Mouse (Mus musculus) liver, embryonic 11.5 days (tissue): ENCODE results near the gene Fam227b. TPM values are rescaled to one million over a fixed set of nuclear protein-coding genes. Genes with fewer than 3 reads are reported as not detected.

ENCODE experiments used
- ATAC-seq: fragments of 200-750 bp; cut with Nextera tagmentation; replicated peaks from 2 replicates; pipeline ENCODE4 v1.8.0; 2017; ENCODE audit warnings: moderate number of reproducible peaks, mild to moderate bottlenecking, moderate TSS enrichment, moderate library complexity; ENCODE audit not compliant: low FRiP score
- DNase-seq: peaks from one replicate; pipeline ENCODE4 v3.0.0-alpha.2; 2017; ENCODE audit warnings: low spot score
- H3K27ac ChIP-seq: fragments of 300-500 bp; sonication (generic); 2 replicates; pipeline ENCODE4 v1.5.1; 2014; ENCODE audit warnings: mild to moderate bottlenecking, low read depth, low read length, control low read depth
- H3K27me3 ChIP-seq: fragments of 300-500 bp; sonication (generic); replicated peaks from 2 replicates; pipeline ENCODE4 v1.6.1; 2014; ENCODE audit warnings: low read length, mixed read lengths; ENCODE audit not compliant: control insufficient read depth, insufficient read depth
- H3K36me3 ChIP-seq: fragments of 300-500 bp; sonication (generic); 2 replicates; pipeline ENCODE4 v1.6.1; 2014; ENCODE audit warnings: mild to moderate bottlenecking, low read length, moderate library complexity, mixed read lengths; ENCODE audit not compliant: control insufficient read depth, insufficient read depth
- H3K4me1 ChIP-seq: fragments of 300-500 bp; sonication (generic); replicated peaks from 2 replicates; pipeline ENCODE4 v1.6.1; 2014; ENCODE audit warnings: low read length, mixed read lengths; ENCODE audit not compliant: control insufficient read depth, insufficient read depth
- H3K4me2 ChIP-seq: fragments of 300-500 bp; sonication (generic); 2 replicates; pipeline ENCODE4 v1.6.1; 2014; ENCODE audit warnings: mild to moderate bottlenecking, control low read depth, moderate library complexity
- H3K4me3 ChIP-seq: fragments of 300-500 bp; sonication (generic); 2 replicates; pipeline ENCODE4 v1.5.1; 2014; ENCODE audit warnings: low read depth, low read length, control low read depth
- H3K9ac ChIP-seq: fragments of 300-500 bp; sonication (generic); 2 replicates; pipeline ENCODE4 v1.6.1; 2014; ENCODE audit warnings: low read depth, low read length, control low read depth
- H3K9me3 ChIP-seq: fragments of 300-500 bp; sonication (generic); 2 replicates; pipeline ENCODE4 v1.6.1; 2016; ENCODE audit warnings: low read length, inconsistent platforms, mixed read lengths; ENCODE audit not compliant: control insufficient read depth
- WGBS: fragments of 180-500 bp; shearing (Covaris S2); extraction: QIAGEN DNeasy Blood & Tissue Kit; methylation state at CpG from one replicate; pipeline ENCODE4 v1.1.7; 2014; 5-methylcytosine and 5-hydroxymethylcytosine counted together
- polyA plus RNA-seq: library from polyadenylated mRNA; unstranded; fragments of >200 nt; fragmentation: Nextera tagmentation; extraction: Ambion mirVana; gene quantifications from 2 replicates; pipeline ENCODE4 v1.2.1, GENCODE M21; 2014

Fam227b gene
- polyA plus RNA-seq, 1 experiment from 2014 or later = not detected

DNA sequence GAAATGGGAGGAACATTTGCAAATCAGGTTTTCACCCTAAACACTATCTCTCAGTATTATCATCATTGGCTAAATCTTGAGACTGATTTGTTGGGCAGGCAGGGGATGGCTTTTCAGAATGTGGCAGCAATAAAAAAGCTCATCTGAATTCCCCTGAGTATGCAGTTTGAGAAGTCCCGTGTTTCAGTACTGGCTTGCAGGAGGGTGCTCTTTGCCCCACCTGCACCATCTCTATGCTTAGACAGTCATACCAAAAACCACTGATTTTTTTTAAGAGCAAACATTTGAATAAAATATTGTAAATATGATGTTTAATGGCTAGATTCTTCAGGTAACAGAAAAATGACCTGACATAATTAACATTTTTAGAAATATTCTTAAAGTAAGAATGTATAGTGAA is 82.1 kb downstream of the Fam227b start:
- Histone ChIP-seq H3K27ac (no peak overlapping the region), H3K36me3 (no peaks in the 10 kb centered on the region), H3K4me3 (no peak overlapping the region), H3K27me3 (no peaks in the 10 kb centered on the region), H3K9ac (no peak overlapping the region), H3K4me2 (no peak overlapping the region), H3K9me3 (no peaks in the 10 kb centered on the region), H3K4me1 (no peaks in the 10 kb centered on the region)
- DNase-seq (no peak), ATAC-seq (no peak)
- 85% methylated on average over 1 of the region's 1 CpGs for WGBS

DNA sequence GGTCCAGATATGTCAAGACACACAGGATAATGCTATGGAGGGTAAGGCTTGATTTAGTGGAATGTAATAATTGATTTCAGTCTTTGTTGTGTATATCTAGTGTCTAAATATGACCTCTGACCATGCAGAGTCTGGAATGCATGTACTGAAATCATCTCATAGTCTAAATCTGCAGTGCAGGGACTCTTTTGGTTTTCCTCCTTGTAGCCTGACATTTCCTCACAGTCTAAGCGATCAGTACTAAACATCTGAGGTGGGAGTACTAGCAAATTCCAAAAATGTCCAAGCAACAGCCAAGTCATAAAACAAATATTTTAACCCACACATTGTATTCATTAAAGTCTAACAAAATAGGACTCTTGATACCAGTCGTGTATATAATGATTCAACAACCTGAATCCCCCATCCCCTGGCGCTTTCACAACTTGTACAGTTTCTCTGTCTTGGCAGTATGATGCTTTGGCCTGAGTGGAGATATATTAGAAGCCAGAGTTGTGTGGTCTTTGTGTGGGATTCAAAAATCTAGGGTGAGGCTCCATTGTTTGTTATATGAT is 86.4 kb downstream of the Fam227b start:
- DNase-seq (no peak), ATAC-seq (no peak)
- Histone ChIP-seq H3K4me1 (no peaks in the 10 kb centered on the region), H3K27me3 (no peaks in the 10 kb centered on the region), H3K9ac (no peak overlapping the region), H3K4me2 (no peak overlapping the region), H3K4me3 (no peak overlapping the region), H3K36me3 (no peaks in the 10 kb centered on the region), H3K27ac (no peak overlapping the region), H3K9me3 (no peaks in the 10 kb centered on the region)
- WGBS = 83% methylated on average over 3 of the region's 3 CpGs

DNA sequence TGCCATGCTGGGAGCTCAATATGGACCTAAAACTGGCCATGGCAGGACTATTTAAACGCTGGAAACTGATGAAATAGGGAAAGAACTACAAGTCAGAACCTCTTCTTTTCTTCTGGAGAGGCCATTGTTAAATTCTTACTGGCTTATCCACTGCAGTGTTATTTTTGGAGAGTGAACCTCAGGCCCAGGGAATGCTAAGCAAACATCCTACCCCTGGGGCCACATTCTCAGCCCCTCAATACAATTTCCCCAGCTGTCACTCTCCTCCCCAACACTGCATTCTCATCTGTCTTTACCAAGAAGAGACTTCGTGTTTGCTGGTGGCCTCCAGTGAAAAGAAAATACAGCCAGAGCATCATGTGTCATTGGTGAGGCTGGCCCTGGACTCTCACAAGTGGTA is 87.0 kb downstream of the Fam227b start:
- 46% methylated on average over 2 of the region's 2 CpGs for WGBS
- Histone ChIP-seq H3K4me1 (no peaks in the 10 kb centered on the region), H3K4me2 (no peak overlapping the region), H3K9me3 (no peaks in the 10 kb centered on the region), H3K27ac (no peak overlapping the region), H3K27me3 (no peaks in the 10 kb centered on the region), H3K36me3 (no peaks in the 10 kb centered on the region), H3K4me3 (no peak overlapping the region), H3K9ac (no peak overlapping the region)
- DNase-seq = no peak
- no peak for ATAC-seq

DNA sequence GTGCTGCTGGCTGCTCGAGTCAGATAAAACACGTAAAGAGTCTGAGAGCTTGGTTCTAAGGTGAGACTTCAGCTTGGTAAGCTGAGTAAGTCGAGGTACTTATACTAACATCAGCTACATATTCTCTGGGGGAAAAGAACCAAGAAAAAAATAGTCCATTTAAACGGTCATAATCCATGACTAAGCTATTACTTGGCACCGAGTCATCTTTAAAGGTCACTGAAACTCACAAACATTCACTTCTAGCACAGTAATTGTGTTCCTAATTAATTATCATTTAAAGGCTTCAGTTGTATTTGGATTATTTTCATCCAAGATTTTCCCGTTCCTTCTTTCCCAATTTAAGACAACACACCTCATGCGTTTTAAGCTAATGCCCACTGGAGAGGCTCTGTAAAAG is 88.9 kb downstream of the Fam227b start:
- ATAC-seq = no peak
- no peaks in the 10 kb centered on the region for H3K36me3 ChIP-seq
- H3K9me3 ChIP-seq = no peaks in the 10 kb centered on the region
- H3K4me3 ChIP-seq = no peak overlapping the region
- 78% methylated on average over 7 of the region's 7 CpGs for WGBS
- H3K27me3 ChIP-seq = no peaks in the 10 kb centered on the region
- no peak for DNase-seq
- H3K4me2 ChIP-seq = no peak overlapping the region
- no peak overlapping the region for H3K9ac ChIP-seq
- H3K27ac ChIP-seq = no peak overlapping the region
- no peaks in the 10 kb centered on the region for H3K4me1 ChIP-seq

DNA sequence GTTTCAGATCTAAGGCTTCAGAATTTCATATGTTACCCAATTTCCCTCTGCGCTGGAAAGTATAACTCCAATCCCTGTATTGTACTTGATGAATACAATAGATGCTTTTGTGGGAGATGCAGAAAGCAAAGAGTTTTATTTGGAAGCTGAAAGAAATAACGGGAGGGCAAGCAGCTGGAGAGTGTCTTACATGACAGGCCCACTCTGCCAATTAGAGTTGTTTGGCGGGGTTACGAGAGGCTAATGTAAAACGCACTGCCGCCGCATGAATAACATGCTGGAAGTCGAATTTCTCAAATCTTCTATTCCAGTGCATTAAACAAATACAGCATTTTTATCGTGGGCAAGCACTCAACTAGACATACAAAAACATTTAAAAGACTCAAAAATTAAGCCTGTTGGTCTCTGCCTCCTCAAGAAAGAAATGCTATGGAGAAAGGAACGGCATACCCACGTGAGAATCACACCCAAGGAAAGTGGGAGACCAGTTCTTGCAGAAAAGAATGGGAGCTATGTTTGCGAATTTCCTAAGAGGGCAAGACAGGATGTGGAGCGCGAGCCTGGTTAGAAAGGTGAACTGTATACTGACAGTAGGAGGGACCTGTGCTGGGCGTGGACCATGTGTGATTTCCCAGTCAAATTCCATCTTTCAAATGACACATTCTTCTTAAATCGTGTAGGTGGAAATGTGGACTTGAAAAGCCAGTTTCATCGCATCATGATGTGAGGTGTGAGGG is 90.6 kb downstream of the Fam227b start:
- WGBS = 81% methylated on average over 17 of the region's 17 CpGs
- H3K36me3 ChIP-seq = no peaks in the 10 kb centered on the region
- H3K4me3 ChIP-seq = no peak overlapping the region
- ATAC-seq (no peak), DNase-seq (no peak)
- no peak overlapping the region for H3K27ac ChIP-seq
- no peak overlapping the region for H3K9ac ChIP-seq
- H3K9me3 ChIP-seq = no peaks in the 10 kb centered on the region
- no peaks in the 10 kb centered on the region for H3K4me1 ChIP-seq
- no peaks in the 10 kb centered on the region for H3K27me3 ChIP-seq
- no peak overlapping the region for H3K4me2 ChIP-seq

DNA sequence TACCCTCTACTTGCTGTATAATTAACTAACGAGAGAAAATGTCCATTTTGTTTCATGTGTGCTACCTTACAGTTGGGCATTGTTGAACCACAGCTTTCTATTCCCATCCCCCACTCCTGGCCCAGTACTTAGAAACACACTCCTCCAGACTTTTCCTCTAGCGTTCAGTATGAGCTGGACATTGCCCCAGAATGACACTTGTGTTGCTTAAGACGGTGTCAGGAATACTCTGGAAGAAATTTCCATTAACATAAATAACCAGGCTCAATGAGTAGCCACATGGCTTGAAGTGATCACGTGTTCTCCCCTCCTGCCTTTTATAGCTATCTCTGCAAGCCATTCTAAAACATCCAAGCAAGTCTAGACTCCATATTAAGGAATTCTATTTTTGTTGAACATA is 91.2 kb downstream of the Fam227b start:
- no peak for DNase-seq
- no peak overlapping the region for H3K9ac ChIP-seq
- no peak overlapping the region for H3K4me2 ChIP-seq
- H3K4me1 ChIP-seq = no peaks in the 10 kb centered on the region
- H3K4me3 ChIP-seq = no peak overlapping the region
- WGBS = 72% methylated on average over 4 of the region's 4 CpGs
- H3K9me3 ChIP-seq = no peaks in the 10 kb centered on the region
- ATAC-seq = no peak
- no peaks in the 10 kb centered on the region for H3K36me3 ChIP-seq
- H3K27ac ChIP-seq = no peak overlapping the region
- H3K27me3 ChIP-seq = no peaks in the 10 kb centered on the region

DNA sequence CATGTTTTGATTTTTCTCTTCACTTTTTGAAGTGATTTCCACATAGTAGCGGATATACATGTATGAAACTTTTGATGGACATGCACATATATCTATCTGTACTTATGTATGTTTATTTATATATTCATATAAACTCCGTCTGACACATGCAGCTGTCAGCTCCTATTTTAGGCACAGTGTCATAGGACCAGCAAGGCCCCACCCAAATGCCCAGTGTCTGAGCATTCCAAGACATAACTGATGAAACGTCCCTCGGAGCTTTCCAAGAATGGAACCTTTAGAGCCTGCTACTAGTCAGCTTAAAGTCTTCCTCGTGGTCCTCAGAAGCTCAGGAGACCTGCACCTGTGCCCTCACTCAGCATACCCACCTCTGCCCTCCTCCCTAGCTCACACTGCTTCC is 98.1 kb downstream of the Fam227b start:
- no peak for ATAC-seq
- H3K9me3 ChIP-seq = no peaks in the 10 kb centered on the region
- 70% methylated on average over 5 of the region's 5 CpGs for WGBS

DNA sequence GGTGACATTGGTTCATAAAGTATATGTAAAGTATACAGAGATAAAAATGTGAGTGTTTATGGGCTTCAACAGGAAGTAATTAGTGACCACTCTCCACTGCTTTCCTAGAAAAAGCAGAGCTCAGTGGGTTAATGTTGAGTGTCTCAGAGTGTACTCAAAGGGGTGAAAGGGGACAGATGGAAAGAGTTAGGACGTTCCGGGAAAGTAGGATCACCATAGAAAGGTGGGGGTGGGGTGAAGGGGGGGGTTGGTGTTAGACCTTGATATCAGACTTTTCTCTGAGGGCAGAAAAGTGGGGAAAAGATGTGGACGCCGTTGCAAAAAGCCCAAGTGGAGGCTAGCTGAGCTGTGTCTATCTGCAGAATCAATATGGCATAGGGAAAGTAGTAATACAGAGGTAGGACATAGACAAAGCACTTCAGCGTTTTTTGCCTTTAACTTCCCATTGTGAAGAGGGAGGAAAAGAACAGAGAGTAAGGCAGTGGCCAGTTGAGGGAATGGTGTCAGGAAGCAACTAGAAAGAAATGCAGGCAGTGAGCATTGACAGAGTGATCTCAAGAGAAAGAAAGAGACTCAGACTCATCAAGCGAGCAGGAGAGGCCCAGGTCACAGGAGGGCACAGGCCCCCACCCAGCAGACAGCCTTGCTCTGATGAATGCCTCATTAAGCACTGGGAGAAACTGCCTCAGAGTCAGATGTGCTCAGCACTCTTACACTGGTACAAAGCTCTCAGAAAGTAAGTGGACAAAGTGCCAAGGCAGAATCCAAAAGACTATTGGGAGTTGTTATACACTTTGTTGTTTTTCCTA is 98.9 kb downstream of the Fam227b start:
- Histone ChIP-seq H3K4me2 (no peak overlapping the region), H3K27me3 (no peaks in the 10 kb centered on the region), H3K9me3 (no peaks in the 10 kb centered on the region), H3K4me1 (no peaks in the 10 kb centered on the region), H3K36me3 (no peaks in the 10 kb centered on the region), H3K4me3 (no peak overlapping the region), H3K27ac (no peak overlapping the region), H3K9ac (no peak overlapping the region)
- WGBS = 63% methylated on average over 6 of the region's 6 CpGs
- no peak for ATAC-seq
- no peak for DNase-seq

More for the DNA sequence above, 98.1 kb downstream of the Fam227b start:
- Histone ChIP-seq H3K27me3 (no peaks in the 10 kb centered on the region), H3K27ac (no peak overlapping the region), H3K36me3 (no peaks in the 10 kb centered on the region), H3K4me2 (no peak overlapping the region), H3K4me3 (no peak overlapping the region), H3K9ac (no peak overlapping the region), H3K4me1 (no peaks in the 10 kb centered on the region)
- no peak for DNase-seq
